In the genomic region with DNA sequence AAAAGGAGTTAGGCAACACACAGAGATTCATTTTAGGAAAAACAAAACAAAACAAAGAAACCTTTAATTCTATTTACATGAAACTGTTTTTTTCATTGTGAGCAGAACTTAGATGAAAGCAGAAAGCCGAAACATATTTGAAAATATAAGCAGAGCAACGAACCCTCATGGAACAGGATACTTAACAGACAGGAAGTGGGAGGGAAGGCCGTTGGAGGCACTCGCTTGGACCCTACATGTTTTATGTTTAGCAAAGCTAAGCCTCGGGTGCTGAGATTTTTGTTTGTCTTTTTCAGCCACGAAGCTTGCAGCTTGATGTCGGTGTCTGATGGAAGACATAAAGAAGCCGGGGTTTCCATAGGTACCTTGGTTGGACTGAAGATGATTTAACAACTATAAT, we compare ENCODE assay signal across 12 mouse cellular contexts.
"Had no signal": no experiment of that assay in that cellular context is flagged by ENCODE, and none has a peak within 500 bp of the region (broad histone marks: within the 10 kb centered on the region; RNA-seq: fewer than 3 reads in every experiment).

No protein-coding gene starts in this region.

- H3K9me3 ChIP-seq: intestine, embryonic 15.5 days; limb, embryonic 13.5 days; midbrain, embryonic 10.5 days had no signal

- DNase-seq: lung, adult 18-20 months; lung, postnatal 4 days; right cerebral cortex, adult 18-20 months; right cerebral cortex, postnatal 25 days; thymus, postnatal 36 days had no signal

- H3K4me2 ChIP-seq: intestine, embryonic 15.5 days had no signal

- H3K36me3 ChIP-seq: intestine, embryonic 15.5 days; limb, embryonic 13.5 days; midbrain, embryonic 10.5 days had no signal

- ATAC-seq: intestine, embryonic 15.5 days; lung, postnatal 0 days; midbrain, embryonic 16.5 days had no signal

- H3K9ac ChIP-seq: intestine, embryonic 15.5 days; liver, embryonic 14.5 days had no signal

- H3K27ac ChIP-seq: layer of hippocampus, adult 2 months; limb, embryonic 13.5 days; liver, embryonic 14.5 days; midbrain, embryonic 10.5 days had no signal

- H3K4me1 ChIP-seq: midbrain, embryonic 10.5 days had no signal

- H3K27me3 ChIP-seq: intestine, embryonic 15.5 days; limb, embryonic 13.5 days had no signal

- H3K4me3 ChIP-seq: intestine, embryonic 15.5 days; layer of hippocampus, adult 2 months; limb, embryonic 13.5 days; midbrain, embryonic 10.5 days had no signal
